Mouse (Mus musculus): ENCODE data around the gene Tbc1d15.

GRCm38 (mm10) chr10:115250235-115251087 lies 806 bp downstream of the Tbc1d15 start:
- TF ChIP-seq POLR2A (IDR thresholded peaks at IDR 0.05; ENCODE audit: extremely low read depth, insufficient read depth, low read length) (no peak), CTCF (IDR thresholded peaks at IDR 0.05; ENCODE audit: low read depth, low read length) (no peak)
